Mouse (Mus musculus): ENCODE results near the gene Arid5a.

DNA sequence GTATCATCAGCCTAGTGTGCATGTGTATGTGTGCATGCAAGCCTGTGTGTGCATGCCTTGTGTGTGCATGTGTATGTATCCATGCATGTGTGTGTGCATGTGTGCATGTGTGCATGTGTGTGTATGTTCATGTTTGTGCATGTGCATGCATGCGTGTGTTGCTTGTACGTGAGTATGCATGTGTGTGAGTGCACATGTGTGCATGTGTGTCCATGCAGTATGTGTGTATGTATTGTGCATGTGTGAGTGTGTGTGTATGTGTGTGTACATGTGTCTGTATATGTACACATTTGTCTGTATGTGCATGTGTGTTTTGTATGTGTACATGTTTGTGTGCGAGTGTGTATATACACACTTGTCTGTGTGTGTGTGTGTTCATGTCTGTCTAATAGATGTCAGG lies 39.9 kb upstream of the Arid5a start:
- no peak for TF ChIP-seq CTCF (IDR thresholded peaks at IDR 0.05)
- no peak for TF ChIP-seq EP300 (IDR thresholded peaks at IDR 0.05)
